Mouse (Mus musculus) effector memory CD4-positive, alpha-beta T cell, adult 5 months (primary cell): ENCODE results near the gene Bpifa6. TPM values are rescaled to one million over a fixed set of nuclear protein-coding genes. Genes with fewer than 3 reads are reported as not detected.

Source experiments
- polyA plus RNA-seq: library from polyadenylated mRNA; unstranded; fragments of 100-300 nt; shearing (Covaris generic); gene quantifications from one replicate; pipeline ENCODE4 v1.2.1, GENCODE M21; 2017

Gene Bpifa6
- polyA plus RNA-seq, result not detected

GRCm38 (mm10) chr2:153974582-153974981 is at the start of gene Bpifa6:
Bpifa6 (plus strand) TSS chr2:153974945.

GRCm38 (mm10) chr2:153937843-153938242 is 36.9 kb upstream of the Bpifa6 start, which contains the start of gene Bpifb4:
Bpifb4 (plus strand) TSS chr2:153938212.

GRCm38 (mm10) chr2:154007965-154008364 is 33.2 kb downstream of the Bpifa6 start, which contains the start of gene Bpifa2:
Bpifa2 (plus strand) TSS chr2:154008265.

Other genes starting within 250 kb of the Bpifa6 start
- 231 TPM for gene Mapre1, start 233.7 kb upstream of the Bpifa6 start, polyA plus RNA-seq
- not detected for gene Efcab8, start 195.0 kb upstream of the Bpifa6 start, polyA plus RNA-seq
- gene Sun5, start 103.9 kb upstream of the Bpifa6 start, polyA plus RNA-seq, result not detected
- not detected for gene Bpifb2, start 99.9 kb upstream of the Bpifa6 start, polyA plus RNA-seq
- gene Bpifb6, start 74.6 kb upstream of the Bpifa6 start, polyA plus RNA-seq, result not detected
- gene Bpifb3, start 56.7 kb upstream of the Bpifa6 start, polyA plus RNA-seq, result not detected
- gene Bpifb4, start 36.7 kb upstream of the Bpifa6 start, polyA plus RNA-seq, result not detected
- gene Bpifa2, start 33.3 kb downstream of the Bpifa6 start, polyA plus RNA-seq, result not detected
- not detected for gene Bpifa3, start 155.4 kb downstream of the Bpifa6 start, polyA plus RNA-seq
- not detected for gene Bpifa1, start 167.9 kb downstream of the Bpifa6 start, polyA plus RNA-seq
- not detected for gene Bpifa5, start 187.7 kb downstream of the Bpifa6 start, polyA plus RNA-seq
- gene Bpifb1, start 215.9 kb downstream of the Bpifa6 start, polyA plus RNA-seq, result not detected
- not detected for gene Bpifb5, start 248.8 kb downstream of the Bpifa6 start, polyA plus RNA-seq